Mouse (Mus musculus): ENCODE measurements at regions not wholly inside any gene's neighbourhood (a gene's known extent, or its start where the extent isn't known, plus 50 kb on each side); places are given as distances from the start of the nearest gene placed in this dataset.
A peak's percentile ranks its signal among the peaks of the same experiment; 100 is the strongest.
"Not testable (repeated sequence)": the region's sequence is repeated elsewhere in the genome, so short reads cannot be mapped to it uniquely, and the experiment has no call there.

DNA sequence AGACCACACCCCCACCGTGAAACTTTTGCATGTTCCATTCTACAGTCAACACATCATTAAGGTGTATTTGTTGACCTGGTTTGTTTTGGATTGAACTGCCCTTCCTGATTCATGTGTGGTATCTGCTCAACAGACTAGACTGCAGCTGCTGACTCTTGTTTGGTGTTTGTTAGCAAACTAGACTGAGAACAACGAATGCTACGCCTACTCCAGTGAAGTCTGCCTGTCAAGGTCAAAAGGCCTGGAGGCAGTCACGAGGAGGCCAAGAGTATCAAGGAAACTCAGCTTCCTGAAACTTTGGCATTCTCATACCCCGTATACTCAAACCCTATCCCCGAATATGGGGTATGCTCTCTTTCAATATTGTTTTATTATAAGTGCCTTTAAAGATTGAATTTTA lies 194.2 kb upstream of the Spin1 start:
- DNase-seq (ENCODE audit: low spot score in 2 of 2) = not testable (repeated sequence)

DNA sequence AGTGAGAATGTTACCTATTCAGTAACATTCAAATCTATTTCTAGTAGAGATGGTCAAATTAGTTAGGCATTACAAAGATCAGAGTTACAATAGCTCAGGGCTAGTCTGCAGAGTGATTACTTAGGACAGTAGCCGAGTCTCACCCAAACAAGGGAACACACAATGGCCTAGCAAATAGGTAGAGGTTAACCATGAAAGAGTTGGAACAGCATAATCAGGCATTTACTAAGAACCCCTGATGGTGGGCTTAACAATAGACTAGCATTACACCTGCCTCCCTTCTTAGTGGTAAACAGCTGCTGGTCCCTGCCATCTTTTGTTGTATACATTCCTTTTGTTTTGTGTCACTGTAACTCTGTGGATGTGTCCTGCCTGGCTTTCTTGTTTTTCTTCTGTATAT lies 193.8 kb upstream of the Spin1 start:
- DNase-seq (ENCODE audit: low spot score in 2 of 2) = no peak

DNA sequence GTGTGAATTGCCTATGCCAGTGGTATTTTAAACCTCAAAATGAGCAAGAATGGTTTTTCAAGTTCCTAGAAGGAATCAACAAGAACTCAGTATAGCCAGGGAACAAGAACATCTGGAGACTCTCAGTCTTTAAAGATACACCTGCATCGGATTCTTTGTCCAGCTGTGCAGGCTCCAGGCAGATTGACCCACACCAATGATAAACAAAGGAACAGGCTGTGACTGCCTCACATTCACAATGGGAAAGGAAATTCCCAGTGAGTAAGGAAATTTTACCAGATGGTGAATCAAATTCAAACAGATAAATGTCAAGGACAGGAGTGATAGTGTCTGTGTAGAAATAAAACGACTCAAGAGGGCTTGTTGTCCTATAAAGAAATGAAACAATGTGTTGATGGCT lies 187.9 kb upstream of the Spin1 start:
- DNase-seq (ENCODE audit: low spot score in 2 of 2) = not testable (repeated sequence)

DNA sequence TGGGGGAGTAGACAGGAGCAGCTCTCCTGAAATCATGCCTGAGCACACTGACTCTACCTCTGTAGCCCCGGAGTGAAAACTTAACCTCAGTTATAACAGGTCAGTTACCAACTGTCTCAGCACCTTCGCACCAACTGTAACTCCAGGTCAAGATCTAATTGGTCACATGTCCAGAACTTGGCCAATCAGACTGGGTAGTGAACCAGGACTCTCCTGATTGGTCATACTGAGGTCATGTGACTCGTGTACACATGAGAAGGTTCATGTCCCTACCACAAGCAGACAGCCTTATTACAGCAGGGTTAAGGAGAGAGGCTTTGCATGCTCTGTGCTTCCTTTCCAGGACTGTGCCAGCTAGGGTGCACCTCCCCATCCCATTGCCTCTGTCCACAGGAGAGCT lies 166.7 kb upstream of the Spin1 start:
- not testable (repeated sequence) for DNase-seq (ENCODE audit: low spot score in 2 of 2)

DNA sequence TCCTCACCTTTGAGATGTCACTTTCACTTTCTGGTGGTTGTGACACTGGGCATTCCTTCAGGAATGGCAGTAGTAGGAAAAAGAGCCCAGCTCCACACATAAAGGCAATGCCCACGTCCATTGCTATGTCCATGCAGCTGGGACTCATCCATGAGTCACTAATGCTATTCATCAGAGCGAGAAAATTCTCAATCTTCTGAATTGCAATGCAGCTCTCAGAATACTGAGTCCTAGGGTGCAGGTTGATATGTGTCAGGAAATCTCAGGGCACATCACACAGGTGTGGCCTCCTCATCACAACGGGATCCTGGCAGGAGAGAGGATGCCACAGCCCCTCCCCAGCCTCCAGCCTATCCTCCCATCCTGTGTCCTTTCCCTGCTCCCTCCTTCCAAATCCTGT lies 158.1 kb upstream of the Spin1 start:
- no peak for DNase-seq (ENCODE audit: low spot score in 2 of 2)

DNA sequence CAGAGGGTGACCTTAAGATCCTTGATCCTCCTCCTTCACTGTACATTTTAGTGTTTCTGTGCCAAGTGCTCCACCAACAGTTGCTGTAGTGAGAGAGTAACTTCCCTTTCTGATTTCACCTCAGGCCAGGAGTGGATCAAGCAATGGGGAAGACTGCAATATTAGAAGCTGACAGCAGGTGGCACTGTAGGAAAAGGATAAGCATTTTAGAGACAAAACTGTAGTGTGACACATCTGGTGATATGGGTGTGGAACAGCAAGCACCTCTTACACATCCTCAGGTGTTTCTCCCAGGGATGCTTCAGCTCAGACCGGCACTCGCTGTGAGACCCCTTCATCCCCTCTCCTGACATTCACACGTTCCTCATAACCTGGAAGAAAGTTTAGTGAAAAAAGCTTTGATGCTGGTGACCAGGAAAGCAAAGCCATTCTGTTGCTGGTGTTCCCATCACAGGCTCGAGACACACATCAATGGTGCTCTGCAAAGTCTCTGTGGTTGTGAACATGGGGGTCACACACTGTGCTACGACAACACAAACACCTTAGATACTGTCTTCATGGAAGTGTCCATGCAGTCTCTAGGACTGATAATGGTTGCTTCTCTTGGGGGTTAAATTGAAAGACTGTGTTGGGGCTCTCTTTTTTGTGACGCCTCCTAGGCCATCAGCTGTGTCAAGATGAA lies 151.0 kb upstream of the Spin1 start:
- peak; percentile 79 to 93 for DNase-seq (ENCODE audit: low spot score in 2 of 2)

DNA sequence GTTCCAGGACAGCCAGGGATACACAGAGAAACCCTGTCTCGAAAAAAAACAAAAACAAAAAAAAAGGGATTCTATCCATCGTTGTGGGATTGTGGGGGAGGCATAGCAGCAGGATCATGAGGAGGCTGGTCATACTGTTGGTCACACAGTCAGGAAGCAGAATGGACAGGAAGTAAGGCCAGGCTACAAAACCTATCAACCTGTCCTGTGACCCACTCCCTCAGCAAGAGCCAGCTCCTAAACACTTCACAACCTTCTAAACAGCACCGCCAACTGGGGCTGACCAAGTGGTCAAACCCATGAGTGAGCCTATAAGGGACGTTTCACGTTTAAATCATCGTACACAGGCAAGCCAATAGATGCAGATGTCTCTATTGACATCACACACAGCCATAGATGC lies 146.0 kb upstream of the Spin1 start:
- no peak for DNase-seq (ENCODE audit: low spot score in 2 of 2)

DNA sequence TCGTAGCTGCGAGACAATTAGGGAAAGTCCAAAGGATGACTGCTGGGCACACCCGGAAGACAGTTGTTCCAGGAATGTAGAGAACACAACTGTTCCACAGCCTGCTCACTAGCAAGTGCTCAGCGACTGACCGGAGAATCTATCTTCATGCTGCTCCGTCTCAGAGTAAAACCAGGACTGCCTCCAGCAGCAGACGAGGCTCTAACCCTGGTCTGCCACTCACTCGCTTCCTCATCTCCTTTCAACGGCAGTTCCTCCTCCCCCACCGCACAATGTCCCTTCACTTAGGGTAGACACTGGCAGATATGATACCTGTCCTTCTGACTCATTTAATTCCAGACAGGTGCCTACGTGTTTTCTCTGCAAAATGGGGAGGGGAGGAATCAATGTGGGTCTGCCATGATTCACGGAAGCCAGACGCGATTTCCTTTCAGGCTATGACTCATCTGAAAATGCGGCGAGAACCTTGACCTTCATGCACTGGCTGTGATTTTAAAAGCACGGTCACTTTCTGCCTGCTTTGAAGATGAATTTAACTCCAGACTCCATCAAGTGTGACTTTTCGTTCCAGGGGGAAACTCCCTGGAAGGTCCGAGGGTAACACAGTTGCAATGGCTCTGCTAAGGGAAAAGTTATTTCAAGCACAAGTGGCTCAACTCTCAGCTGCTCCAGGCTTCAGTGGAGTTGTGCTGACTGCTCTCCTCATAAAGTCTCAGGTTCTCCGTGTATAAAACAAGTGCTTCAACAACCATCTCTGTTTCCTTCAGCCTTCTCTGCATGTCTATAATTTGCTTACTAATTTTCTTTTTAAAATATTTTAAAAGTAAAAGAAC lies 142.4 kb upstream of the Spin1 start:
- no peak for DNase-seq (ENCODE audit: low spot score in 2 of 2)

DNA sequence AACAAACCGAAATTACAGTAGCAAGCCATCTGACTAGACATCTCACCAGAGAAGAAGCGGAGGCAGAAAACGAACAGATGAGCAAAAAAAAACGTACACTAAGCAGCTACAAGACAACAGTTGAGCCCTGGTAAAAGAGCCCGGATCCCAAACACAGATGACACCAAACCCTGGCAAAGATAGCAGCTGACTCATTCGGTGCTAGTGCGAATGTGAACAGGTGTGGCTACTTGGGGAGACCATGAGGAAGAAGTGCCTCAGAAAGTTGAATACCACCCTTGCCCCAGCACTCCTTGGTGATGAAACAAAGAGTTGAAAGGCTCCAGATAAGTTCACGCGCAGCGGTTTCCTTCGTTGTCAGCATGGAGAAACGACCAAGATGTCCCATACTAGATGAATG lies 139.8 kb upstream of the Spin1 start:
- peak in 1 of 2 experiments; percentile 23 for DNase-seq (ENCODE audit: low spot score in 2 of 2)

DNA sequence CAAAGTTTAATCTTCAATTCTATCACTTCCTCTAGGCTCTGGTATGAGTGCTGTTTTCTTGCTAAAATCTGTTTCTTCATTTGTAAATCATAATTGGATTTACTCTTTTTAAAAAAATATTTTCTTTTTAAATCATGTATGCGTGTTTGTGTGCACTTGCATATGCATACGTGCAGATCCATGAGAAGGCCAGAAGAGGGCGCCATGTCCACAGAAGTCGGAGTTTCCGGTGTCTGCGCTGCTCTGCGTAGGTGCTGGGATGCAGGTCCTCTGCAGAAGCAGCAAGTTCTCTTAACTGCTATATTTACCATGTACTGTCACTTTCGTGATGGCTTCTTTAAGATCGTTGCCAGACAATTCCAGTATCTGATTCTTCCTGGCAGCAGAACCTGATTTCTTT lies 136.6 kb upstream of the Spin1 start:
- DNase-seq (ENCODE audit: low spot score in 2 of 2) = no peak

DNA sequence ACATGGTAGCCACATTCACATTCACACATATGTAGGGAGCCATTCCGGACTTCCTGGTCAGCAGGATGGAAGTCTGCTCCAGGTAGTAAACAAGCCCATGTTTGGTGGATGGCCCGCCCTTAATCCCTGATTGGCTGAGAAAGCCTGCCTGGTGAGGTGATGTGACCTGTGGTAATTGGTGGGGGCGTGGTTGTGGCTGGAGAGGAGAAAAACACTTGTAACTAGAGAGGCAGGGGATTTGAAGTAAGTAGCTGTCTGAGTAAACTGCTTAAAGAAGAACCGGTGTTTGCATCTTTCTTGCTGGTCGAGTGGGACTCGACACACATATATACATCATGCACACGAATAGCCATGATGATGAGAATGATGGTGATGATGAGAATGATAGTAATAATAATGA lies 135.6 kb upstream of the Spin1 start:
- not testable (repeated sequence) for DNase-seq (ENCODE audit: low spot score in 2 of 2)

DNA sequence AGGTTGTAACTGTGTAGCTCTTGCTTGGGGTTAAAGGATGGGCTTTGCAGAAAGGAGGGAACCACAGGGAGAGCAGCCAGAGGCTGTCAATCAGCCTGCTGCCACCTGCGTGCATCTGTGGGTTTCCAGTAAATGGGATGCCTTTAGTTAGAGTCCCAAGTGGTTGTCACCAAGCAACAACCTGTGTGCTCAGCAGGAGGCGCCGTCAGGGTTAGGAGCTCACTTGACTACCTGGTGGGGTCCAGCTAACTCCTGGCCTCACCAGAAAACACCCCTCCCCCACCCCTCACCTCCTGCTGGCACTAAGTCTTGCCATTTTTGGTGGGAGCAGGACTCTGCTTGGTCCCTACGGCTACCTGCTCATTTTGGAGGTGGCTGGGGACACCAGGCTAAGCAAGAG lies 135.0 kb upstream of the Spin1 start:
- no peak for DNase-seq (ENCODE audit: low spot score in 2 of 2)

DNA sequence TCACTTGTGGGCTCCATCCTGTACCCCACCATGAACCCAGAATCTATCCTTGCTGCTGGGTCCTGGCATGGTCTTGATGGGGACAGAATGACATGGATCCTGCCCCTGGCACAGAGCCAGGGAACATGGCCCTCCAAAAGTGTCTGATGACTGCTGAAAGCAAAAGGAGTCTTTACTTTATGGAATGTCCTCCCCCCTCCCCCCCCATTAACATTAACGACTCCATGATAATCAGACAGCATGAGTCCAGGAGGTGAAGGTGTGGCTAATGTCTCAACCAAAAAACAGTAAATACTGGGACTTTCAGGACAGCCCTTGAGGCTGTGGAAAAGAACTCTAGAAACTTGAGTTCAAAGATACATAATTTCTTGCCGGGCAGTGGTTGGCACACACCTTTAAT lies 133.9 kb upstream of the Spin1 start:
- no peak for DNase-seq (ENCODE audit: low spot score in 2 of 2)

DNA sequence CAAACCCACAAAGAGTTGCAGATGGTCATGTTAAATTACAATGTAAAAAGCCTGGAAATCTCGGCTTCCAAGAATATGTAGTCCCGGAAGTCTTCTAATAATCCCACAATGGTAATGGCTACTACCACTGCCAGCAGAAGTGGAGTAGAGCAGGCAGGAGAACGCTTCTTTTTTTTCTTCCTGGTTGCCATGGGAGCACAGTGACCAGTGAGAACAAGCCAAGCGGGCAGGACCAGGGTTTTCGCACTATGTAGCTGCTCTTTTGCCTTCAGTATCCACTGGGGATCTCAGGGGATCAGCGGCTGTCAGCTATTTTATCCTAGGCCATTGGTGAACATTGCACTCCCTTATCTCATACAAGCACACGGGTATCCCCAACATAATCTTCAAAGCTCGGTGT lies 127.3 kb upstream of the Spin1 start:
- no peak for DNase-seq (ENCODE audit: low spot score in 2 of 2)

DNA sequence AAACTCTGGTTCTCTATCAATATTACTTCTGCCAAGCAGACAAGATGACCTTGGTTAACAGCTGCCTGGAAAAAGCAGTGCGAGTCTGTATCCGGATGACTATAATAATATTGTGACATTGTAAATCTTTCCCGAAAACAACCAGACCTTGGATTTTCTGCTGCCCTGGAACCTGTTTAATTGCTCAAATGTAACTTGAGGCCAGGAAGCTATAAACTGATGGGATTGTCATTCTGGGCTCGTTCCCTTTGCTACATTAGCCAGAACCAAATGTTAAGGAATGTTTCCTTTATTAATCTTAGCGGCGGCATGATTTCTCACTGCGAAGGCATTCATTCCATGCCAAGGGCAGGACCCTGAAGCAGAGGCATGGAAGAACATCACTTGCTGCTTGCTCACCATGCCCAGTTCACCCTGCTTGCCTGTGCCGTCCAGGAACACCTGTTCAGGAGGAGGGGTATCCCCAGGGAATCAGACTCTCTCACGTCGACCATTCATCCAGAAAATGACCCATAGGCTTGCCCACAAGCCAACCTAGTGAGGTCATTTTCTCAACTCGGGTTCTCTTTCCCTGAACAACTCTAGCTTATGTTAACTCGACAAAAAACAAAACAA lies 125.3 kb upstream of the Spin1 start:
- no peak for DNase-seq (ENCODE audit: low spot score in 2 of 2)

DNA sequence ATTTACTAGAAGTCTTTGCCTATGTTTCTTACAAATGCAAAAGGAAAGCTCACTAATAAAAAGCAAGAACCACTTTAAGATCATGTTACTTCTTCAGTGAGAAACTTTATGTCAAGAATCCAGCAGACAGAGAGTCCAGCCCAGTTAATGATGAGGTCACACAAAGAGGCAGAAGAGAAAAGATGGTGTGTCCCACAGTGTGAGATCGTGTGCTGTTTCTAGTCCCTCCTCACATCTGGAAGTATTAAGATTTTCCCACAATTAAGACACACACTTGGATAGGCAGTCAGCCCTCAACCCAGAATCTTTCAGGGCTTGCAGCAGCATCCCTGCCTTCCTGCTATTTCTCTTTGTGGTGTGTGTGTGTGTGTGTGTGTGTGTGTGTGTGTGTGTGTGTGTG lies 118.7 kb upstream of the Spin1 start:
- no peak for DNase-seq (ENCODE audit: low spot score in 2 of 2)

DNA sequence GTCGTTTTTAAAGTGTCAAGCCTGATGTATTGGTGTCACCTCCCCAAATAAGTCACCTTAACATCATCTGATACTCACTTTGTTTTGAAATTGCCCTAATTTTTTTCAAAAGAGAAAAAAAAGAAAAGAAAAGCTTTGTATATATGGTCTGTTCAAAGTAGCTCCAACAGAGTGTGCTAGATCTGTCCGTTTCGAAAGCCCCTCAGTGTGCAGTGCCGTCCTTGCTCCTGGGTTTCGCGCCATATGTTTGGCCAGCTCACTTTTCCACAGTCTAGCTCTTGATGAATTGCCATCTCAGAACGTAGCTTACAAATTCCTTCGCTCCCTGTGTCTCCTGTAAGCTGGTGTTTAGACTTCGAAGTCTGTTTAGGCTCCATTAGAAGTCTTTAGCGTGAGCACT lies 117.7 kb upstream of the Spin1 start:
- DNase-seq (ENCODE audit: low spot score in 2 of 2) = no peak

DNA sequence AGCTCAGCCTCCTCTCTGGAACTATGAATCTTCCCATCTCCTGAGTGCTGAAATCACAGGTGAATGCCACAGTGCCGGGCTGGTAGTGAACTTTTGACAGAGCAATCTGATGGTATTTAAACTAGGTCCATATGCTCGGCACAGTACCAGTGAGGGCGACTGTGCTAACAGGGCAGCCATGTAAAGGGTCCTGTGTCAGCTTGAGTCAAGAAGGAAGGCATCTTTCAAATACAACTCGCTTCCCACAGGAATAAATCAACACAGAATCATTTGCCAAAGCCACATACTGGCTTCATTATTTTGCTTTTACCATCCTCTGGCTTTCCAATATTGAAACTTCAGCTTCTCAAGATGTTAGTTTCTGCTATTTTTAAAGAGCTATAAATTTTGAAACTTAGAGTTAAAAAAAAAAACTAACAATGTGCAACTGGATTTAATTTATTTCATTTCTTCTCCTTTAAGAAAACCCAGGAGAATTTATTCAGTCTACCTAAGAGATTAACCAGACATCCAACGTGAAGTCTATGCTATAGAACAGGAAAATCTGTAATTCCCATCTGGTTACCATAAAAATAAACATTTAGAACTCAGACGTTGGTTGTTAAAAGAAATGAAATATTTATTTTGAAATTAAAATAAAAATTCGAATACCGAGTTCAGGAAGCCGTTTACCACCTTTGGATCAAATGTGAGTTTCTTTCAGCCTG lies 108.8 kb upstream of the Spin1 start:
- no peak for DNase-seq (ENCODE audit: low spot score in 2 of 2)

DNA sequence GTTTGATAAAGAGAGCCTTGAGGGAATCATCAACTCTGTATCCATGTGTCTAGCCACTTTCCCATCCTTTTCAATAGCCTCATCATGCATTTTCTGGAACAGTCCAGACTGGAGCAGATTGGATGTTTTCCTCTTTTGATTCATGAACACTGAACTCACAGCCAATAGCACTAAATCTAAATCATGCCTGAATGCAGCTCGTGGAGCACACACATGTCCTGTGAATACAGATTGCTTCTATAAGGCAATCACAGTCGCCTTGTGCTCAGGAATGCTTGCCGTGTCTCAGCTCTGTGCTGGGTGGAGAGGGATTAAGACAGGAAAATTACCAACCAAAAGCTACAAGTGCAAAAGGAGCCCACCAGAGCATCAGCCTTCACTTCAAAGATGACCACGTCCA lies 100.9 kb upstream of the Spin1 start:
- no peak for DNase-seq (ENCODE audit: low spot score in 2 of 2)

DNA sequence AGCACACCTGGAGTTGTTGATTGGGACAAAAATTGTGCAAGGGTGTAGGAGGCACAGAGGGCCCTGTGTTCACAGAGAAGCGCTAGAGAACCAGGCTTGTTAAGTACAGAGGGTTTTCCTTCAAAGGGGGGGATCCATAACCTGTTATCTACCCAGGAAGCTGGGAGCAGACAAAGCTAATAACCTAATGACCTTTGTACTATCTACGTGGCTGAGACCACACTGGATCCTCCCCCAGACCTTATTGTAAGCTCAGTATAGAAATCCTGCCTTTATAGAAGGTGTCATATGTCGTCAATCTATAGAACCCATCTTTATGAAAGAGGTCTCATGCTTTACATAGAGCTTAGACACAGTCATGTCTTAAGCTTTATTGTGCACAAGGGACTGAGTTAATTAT lies 95.9 kb upstream of the Spin1 start:
- DNase-seq (ENCODE audit: low spot score in 2 of 2) = no peak

DNA sequence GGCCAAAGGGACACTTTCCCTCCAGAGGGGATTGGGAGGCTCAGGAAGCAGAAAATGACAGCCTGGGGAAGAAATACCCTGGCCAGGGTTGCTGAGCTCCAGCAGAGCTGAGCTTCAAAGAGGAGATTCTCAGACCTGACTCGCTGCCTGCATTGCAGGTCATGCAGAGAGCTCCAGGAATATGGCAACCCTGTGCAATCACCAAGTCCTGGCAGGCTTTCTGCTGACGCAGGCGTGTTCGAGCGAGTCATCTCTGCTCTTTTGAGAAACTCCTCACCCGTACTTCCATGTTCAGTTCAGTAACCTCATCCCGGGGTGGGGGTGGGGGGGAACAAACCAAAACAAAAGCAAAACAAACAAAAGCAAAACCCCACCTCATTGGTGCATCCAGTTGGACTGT lies 89.9 kb upstream of the Spin1 start:
- DNase-seq (ENCODE audit: low spot score in 2 of 2) = no peak

DNA sequence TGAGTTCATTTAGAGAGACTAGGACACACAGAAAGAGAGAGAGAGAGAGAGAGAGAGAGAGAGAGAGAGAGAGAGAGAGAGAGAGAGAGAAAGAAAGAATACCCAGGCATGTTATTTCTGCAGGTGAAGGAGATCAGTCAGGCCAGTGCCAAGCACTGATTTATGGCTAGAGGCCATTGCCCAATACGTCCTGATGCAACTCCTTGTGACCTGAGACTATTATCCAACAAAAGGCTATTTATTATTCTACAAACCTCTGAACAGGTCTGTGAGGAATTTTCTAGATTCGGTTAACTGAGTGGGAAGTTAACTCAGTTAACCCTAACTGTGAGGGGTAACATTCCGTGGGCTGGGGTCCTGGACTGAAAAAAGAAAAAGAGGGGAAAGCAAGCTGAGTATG lies 84.5 kb upstream of the Spin1 start:
- no peak for DNase-seq (ENCODE audit: low spot score in 2 of 2)

All from layer of hippocampus, adult 18-20 months (tissue).